Mouse (Mus musculus): Measurements from ENCODE around the gene Pex11b.
"Not testable (repeated sequence)": the region's sequence is repeated elsewhere in the genome, so short reads cannot be mapped to it uniquely, and the experiment has no call there.

Gene Pex11b

DNA sequence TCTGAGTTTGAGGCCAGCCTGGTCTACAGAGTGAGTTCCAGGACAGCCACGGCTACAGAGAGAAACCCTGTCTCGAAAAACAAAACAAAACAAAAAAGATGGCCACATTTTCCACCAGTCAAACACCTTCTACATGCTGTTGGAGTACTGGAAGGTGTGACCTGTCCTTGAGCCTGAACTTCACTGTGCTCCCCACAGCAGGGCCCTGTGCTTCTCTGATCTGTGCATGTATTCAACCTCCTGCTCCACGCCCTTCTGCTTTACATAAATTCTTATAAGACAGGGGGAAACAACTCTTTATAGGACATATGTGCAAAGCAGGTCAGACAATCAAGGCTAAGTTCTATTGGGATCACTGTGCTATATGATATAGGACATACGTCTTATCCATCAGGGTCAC lies 12.0 kb upstream of the Pex11b start:
- DNase-seq (ENCODE audit: inconsistent ontology term), result no peak

DNA sequence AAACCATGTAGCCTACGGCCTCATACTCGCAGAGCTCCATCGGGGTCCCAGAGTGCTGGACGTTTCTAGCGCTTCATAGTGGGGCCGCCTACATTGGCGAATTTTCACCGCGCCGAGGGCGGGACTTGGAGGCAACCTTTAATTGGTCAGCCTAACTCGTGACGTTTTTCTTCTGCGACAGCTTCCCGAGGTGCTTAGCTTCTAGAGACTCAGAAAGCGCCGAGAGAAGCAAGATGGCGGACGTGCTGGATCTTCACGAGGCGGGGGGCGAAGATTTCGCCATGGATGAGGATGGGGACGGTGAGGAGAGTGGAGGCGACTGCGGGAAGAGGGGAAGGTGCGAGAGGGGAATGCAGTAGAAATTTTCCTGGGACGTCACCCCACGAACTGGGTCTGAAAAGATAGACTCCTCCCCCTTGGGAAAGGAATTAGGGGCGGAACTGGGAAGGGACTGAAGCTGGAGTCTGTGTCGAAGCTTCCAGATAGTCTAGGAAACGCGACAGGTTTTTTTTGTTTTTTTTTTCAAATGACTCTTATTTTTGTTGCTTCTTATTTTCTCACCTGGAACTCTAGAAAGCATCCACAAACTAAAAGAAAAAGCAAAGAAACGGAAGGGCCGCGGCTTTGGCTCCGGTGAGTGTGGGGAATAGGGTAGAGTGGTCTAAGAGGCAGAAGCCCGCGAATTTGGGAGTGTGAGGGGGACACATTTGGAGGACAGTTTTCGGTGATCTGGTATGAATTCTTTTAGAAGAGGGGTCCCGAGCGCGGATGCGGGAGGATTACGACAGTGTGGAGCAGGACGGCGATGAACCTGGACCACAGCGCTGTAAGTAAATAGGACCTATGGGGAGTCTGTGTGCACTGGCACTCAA lies 5.2 kb upstream of the Pex11b start, which contains the start of gene Rbm8a:
TSS of gene Rbm8a (plus strand) at position 205 of the 872 bp plus-strand sequence.
- peak; percentile 93 for DNase-seq (ENCODE audit: inconsistent ontology term)

DNA sequence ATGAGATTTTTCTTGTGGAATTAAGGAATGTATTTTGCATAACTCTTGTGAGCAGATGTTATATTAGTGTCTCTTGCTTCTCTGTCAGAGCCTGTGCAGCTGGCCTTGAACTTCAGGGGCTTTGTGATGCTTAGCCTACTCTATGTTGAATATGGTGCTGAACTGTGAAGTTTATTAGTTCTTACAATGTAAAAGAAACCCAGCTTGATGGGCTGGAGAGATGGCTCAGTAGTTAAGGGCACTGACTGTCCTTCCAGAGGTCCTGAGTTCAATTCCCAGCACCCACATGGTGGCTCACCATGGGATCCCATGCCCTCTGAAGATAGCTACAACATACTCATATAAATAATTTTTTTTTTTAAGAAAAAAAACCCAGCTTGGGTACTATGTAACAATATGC lies 3.1 kb upstream of the Pex11b start:
- no peak for DNase-seq (ENCODE audit: inconsistent ontology term)

DNA sequence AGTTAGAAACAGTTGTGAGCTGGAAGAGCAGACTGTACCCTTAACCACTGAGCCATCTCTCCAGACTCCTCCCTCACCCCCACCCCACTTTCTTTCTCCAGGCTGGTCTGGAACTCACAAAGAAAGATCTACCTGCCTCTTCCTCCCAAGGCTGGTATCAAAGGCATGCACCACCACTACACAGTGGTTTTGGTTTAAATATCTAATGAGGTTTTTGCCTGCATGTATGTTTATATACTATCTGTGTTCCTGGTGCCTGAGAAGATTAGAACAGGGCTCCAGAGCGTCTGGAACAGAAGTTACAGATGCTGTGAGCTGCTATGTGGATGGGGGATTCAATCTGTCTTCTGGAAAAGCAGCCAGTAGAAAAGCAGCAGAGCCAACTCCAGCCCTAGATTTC lies 1.2 kb upstream of the Pex11b start:
- no peak for DNase-seq (ENCODE audit: inconsistent ontology term)

DNA sequence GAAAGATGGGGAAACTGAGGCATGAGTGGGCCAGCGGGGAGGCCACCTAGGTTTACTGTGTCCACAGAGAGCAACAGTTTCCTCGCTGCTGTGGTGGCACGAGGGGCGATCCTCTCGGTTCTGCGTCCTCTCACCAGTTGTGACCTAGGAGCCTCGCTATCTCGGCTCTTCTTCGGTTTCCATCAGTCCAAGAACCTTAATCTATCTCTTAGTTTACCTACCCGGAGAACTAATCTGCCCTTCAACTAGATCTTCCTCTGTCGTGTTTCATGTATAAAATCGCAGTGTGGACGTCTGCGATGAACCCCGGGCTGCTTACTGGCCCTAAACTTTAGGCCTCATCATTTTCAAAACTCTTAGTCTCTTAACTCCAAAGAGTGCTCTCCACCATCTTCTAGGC lies 730 bp downstream of the Pex11b start:
- DNase-seq (ENCODE audit: inconsistent ontology term), result no peak

DNA sequence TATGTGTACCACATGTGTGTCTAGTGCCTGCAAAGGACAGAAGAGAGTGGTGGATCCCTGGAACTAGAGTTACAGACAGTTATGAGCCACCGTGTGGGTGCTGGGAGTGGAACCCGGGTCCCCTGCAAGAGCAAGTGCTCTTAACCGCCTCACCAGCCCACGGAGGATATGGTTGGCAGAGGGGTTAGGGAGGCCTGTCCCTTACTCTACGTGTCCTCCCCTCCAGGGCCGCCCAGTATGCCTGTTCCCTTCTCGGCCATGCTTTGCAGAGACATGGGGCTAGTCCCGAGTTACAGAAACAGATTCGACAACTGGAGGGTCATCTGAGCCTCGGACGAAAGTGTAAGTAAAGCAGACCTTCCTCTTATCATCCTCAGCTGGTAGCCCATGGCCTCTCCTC lies 1.3 kb downstream of the Pex11b start:
- DNase-seq (ENCODE audit: inconsistent ontology term), result no peak

DNA sequence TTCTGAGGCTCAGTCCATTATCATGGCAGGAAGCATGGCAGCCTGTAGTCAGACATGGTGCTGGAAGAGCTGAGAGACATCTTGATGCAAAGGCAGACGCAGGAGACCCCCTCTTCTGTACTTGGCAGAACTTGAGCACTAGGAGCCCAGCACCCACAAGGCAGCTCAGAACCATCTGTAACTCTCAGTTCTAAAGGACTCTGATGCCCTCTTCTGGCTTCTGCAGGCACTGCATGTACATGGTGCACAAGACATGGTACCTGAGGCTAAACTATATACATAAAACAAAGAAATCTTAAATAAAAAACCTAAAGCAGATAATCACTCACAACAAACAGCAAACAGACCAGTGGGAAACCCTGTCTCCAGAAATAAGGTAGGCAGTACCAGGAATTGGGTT lies 4.0 kb downstream of the Pex11b start:
- DNase-seq (ENCODE audit: inconsistent ontology term), result no peak

DNA sequence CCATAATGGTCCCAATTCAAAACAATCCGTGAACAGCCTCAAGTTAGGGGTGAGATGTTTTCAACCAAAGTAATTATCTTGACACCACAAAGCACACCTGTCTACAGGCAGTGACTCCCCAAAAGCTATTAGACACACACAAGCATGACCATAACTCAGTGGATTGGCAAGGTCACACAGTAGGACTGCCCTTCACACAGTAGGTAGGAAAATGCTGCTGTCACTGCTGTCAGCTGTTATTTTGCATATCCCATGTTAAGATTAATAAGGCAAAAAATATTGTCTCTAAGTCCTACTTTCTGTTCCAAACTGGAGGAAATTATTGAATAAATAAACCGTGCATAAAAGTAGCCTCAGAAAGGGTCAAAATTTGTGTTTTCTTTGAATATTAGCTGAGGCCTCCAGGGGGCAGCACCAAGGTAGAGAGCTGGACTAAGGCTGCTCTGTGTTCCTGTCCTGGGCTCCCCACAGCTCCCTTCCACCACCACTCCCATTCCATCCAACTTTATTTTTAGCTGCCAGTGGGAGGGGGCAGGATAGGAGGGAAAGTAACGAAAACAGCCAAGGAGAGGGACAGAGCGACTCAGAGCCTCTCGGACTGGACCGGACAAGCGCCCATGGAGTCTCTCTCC lies 10.0 kb downstream of the Pex11b start, which contains the start of gene Itga10:
TSS of gene Itga10 (plus strand) at position 567 of the 632 bp plus-strand sequence.
- DNase-seq (ENCODE audit: inconsistent ontology term), result no peak

DNA sequence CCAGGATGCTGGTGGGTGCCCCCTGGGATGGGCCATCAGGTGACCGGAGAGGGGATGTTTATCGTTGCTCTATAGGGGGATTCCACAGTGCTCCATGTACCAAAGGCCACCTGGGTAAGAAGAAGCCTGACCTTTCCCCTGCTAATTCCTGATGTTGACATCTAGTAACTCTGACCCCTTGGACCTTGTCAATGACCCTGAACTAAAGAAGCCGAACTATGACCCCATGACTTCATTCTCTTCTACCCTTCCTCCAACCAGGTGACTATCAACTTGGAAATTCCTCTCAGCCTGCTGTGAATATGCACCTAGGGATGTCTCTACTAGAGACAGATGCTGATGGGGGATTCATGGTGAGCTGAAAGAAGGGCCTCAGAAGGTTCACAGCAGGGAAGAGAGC lies 12.2 kb downstream of the Pex11b start:
- no peak for DNase-seq (ENCODE audit: inconsistent ontology term)

DNA sequence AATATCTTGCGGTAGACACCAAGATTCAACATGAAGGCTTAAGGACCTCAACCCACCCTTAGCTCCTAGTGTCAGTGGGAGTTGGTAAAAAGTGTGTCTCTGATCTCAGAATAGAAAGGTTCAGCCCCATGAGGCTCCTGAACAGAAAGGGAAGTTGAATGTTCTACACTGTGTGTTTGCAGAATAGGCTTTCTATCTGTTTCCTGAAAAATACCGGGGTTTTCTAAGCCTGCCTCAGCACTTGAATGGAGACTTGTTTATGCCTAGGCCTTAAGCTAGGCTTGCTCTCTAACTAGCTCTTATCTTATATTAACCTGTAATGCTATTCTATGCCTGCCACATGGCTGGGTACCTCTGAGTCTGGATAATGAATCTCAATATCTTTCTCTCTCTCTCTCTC lies 25.7 kb downstream of the Pex11b start:
- DNase-seq (ENCODE audit: inconsistent ontology term), result no peak

DNA sequence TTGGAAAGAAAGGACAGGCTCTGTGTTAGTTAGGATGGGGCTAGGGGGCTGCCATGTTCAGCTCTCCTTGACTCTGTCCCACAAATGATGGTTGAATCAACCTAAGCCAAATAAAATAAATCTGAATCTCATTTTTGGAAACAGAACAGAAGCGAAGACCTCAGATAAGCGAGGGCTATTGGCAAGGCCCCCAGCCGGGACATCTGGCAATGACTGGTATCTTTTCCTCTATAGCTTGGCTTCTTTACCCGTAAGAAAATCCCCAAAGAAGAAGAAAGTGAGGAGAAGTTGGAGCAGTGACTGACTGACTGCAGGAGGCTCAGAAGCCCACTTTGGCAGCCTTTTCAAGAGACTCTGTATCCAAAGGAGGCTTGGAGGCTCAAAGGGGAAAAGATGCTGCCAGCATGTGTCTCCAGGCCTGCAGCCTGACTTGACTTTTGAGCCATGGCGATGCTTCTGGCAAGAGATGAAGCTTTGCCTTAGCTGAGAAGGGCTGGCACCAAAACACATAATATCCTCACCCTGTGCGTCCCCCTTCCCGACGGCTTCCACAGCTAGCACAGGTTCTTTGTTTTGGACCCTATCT lies 27.6 kb downstream of the Pex11b start:
- DNase-seq (ENCODE audit: inconsistent ontology term), result no peak

DNA sequence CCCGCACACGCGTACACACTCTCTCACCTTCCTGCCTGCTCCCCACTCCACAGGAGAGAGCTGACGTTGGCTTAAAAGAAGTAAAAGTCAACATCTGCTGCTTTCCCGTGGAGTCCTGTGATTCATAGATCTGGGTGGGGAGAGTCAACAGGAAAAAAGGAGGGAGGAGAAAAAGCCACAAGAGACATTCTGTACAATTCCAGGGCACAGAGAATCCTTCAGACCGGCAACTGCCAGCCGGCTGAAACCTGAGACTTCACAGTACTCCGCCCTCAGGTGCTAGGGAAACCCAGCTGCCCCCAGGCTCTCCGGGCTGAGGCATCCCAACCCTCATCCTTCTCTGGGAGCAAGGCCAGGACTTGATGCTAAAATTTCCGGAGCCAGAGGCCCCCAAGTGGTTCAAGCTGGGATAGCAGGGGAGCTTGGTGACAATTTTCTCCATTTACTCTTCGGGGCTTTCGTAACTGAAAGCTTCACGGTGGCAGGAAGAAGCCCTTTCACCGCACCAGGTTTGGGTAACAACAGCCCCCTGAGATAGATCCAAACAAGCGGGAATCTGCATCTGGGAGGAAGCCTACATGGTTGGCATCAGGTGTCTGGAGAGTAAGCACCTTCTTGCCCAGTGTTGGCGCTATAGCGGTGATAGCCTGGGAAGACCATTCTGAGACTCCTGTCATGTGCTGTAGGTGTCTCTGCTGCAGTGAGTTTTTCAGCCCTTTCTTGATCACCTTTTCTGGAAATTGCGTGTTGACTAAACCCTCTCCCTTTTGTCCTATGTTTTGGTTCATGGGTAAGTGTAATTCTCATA lies 28.5 kb downstream of the Pex11b start:
- peak; percentile 89 for DNase-seq (ENCODE audit: inconsistent ontology term)

DNA sequence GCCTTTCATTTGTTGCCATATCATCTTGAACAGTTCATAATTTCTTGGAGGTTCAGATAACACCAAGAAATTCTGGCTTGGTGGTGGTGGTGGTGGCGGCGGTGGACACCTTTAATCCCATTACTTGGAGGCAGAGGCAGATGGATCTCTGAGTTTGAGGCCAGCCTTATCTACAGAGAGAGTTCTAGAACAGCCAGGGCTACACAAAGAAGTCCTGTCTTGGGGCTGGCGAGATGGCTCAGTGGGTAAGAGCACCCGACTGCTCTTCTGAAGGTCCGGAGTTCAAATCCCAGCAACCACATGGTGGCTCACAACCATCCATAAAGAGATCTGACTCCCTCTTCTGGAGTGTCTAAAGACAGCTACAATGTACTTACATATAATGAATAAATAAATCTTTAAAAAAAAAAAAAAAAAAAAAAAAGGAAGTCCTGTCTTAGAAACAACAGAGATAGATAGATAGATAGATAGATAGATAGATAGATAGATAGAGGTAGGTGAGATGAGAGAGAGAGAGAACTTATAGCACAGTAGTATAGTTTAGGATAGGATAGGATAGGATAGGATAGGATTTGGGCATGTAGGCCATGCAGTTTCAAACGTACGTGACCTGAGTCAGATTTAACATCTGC lies 30.7 kb downstream of the Pex11b start:
- not testable (repeated sequence) for DNase-seq (ENCODE audit: inconsistent ontology term)

DNA sequence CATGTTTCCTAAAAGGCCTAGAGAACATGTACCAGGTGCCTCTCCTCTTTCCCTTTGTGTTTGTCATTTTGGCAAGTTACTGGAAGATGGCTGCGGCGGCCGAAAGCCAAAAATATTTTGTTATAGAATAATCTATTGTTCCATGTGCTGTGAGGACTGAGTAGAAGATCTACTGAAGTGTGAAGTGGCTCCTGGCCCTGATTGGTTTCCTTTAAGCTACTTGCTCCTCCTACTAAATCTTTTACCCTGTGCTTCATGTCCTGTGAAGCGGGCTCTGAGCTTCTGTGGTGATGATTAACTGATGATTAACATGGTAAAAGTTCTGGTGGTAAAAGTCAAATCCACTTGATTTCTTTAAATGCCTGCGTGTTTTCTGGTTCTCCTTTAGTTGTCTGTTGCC lies 31.7 kb downstream of the Pex11b start:
- no peak for DNase-seq (ENCODE audit: inconsistent ontology term)

DNA sequence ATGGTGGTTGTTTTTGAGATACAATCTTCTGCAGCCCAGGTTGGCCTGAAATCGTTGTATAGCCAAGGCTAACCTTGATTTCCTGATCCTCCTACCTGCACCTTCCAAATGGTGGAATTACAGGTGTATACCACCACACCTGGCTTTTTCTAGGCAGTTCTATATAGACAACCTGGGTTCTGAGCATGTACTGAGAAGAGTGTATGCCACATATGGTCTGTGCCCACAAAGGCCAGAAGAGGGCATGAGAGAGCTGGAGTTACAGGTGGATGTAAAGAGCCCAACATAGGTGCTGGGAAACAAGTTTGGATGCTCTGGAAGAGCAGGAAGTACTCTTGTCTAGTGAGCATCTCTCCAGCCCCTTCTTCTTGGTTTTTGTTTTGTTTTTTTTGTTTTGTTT lies 32.1 kb downstream of the Pex11b start:
- no peak for DNase-seq (ENCODE audit: inconsistent ontology term)

DNA sequence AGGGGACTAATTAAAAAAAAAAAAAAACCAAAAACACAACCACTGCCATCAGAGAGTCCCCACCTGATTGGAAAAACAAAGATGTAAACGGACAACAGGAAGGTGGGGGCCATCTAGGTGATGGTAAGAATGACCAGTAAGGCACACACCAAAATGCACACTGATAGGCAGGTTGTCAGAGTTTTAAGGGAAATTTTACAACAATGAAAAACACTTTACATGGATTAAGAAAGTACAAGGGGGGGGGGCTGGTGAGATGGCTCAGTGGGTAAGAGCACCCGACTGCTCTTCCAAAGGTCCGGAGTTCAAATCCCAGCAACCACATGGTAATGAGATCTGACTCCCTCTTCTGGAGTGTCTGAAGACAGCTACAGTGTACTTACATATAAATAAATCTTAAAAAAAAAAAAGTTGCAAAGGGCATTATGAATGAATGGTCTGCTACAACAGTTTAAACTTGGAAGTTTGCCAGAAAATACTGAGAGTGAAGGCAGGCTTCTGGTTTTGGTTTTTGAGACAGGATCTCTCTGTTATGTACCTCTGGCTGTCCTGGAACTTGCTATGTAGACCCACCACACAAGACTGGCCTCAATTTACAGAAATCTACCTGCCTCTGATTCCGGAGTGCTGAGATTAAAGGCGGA lies 33.4 kb downstream of the Pex11b start:
- no peak for DNase-seq (ENCODE audit: inconsistent ontology term)

DNA sequence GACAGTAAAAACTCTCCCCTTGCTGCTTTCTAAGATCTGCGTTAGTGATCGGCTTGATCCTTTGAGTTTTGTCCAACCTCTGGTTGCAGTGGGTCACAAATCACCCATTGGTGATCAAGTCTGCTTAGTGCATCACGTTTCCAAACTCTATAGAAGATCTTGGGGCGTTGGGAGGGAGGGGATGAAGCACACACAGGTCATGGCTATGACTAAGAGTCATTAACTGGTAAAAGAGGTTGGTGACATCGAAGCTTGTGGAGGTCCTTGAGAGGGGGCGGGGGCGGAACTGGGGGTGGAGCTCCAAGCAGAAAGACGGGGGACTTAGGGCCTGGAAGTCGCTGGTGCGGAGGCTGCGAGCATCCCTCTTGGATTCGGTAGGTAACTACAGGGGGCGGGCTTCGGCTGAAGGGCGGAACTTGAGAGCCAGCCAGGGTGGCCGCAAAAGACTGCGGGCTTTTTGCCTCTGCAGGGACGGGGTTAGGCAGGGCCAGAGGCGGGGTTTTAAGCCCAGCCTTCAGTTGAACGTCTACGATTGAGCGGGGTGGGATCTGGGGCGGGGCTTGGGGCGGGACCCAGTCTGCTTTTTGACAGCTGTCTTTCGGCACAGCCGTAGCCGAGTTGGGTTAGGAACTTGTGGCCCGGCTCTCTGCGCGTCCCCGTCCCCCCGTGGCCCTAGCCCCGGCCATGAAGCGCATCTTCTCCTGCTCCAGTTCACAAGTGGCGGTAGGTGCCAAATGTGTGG lies 34.7 kb downstream of the Pex11b start, which contains the start of gene Ankrd35:
TSS of gene Ankrd35 (plus strand) at position 405 of the 742 bp plus-strand sequence.
- DNase-seq (ENCODE audit: inconsistent ontology term), result peak; percentile 92

DNA sequence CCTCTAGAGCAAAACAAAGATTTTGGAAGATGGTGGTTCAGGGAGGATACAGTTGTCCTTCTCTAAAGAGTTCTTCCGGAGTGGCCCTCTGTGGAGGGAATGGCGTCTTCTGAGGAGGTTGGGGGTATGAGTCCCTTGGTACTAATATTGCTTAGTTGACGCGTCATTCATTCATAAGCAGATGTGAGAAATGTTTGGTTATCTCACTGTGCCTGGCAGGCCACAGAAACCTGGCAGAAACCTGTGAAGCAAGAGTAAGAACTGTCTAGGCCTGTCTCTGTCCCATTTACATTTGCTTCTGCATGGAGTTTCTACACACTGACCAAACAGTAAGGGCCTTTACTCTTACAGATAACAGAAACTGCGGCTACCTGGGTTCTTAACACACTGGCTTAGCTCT lies 36.3 kb downstream of the Pex11b start:
- no peak for DNase-seq (ENCODE audit: inconsistent ontology term)

DNA sequence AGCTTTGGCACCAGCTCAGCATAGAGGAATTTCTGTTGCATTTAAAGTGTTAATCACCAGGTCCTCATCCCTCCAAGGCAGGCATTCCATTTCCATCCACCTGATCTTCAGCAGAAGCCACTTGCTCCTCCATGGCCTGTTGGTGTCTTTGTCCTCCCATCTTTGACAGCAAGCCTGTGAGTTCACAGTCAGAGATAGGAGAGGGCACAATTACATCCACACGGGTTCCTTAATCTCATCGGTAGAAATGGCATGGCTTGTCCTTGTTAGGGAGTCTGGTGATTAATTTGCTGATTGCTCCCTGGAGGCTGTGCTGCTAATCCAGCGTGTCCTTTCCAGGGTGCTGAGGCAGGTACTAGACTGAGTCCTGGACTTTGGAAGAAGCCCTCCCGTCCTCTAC lies 38.3 kb downstream of the Pex11b start:
- no peak for DNase-seq (ENCODE audit: inconsistent ontology term)

DNA sequence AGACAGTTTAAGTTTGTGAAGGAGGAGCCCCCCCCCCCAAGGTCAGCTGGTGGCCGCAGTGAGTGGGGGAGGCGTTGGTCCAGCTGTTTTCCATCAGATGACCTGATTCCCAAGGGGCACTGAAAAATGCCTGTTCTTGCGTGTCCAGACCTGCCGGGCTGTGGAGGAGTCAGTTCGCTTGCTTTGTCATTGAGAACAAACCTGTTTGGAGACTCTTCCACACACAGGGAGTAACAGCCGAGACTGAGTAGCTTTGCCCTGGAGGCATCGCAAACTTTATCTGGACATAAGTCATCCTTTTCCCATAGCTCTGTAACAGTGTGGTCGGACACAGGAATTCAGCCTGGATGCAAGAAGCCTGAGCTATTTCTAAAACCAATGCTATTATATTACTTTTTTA lies 39.3 kb downstream of the Pex11b start:
- no peak for DNase-seq (ENCODE audit: inconsistent ontology term)
